Mouse (Mus musculus): ENCODE measurements at regions not wholly inside any gene's neighbourhood (a gene's known extent, or its start where the extent isn't known, plus 50 kb on each side); places are given as distances from the start of the nearest gene placed in this dataset.

- no peak for DNase-seq (ENCODE audit: low spot score in 2 of 2)
These were observed 596.3 kb upstream of the Syt1 start for GRCm38 (mm10) chr10:109607121-109607520.

GRCm38 (mm10) chr10:109603241-109603640 is 592.5 kb upstream of the Syt1 start:
- DNase-seq (ENCODE audit: low spot score in 2 of 2), result no peak

GRCm38 (mm10) chr10:109598604-109599003 is 587.8 kb upstream of the Syt1 start:
- no peak for DNase-seq (ENCODE audit: low spot score in 2 of 2)

- DNase-seq (ENCODE audit: low spot score in 2 of 2), result no peak
These were observed 562.4 kb upstream of the Syt1 start for GRCm38 (mm10) chr10:109573200-109573599.

- peak in 1 of 2 experiments; percentile 12 for DNase-seq (ENCODE audit: low spot score in 2 of 2)
These were observed 559.0 kb upstream of the Syt1 start for GRCm38 (mm10) chr10:109569798-109570197.

- DNase-seq (ENCODE audit: low spot score in 2 of 2), result no peak
These were observed 555.9 kb upstream of the Syt1 start for GRCm38 (mm10) chr10:109566675-109567074.

- DNase-seq (ENCODE audit: low spot score in 2 of 2), result no peak
These were observed 550.9 kb upstream of the Syt1 start for GRCm38 (mm10) chr10:109561638-109562037.

GRCm38 (mm10) chr10:109561094-109561493 is 550.3 kb upstream of the Syt1 start:
- DNase-seq (ENCODE audit: low spot score in 2 of 2), result no peak

GRCm38 (mm10) chr10:109543301-109543700 is 532.5 kb upstream of the Syt1 start:
- DNase-seq (ENCODE audit: low spot score in 2 of 2), result no peak

- no peak for DNase-seq (ENCODE audit: low spot score in 2 of 2)
These were observed 529.4 kb upstream of the Syt1 start for GRCm38 (mm10) chr10:109540229-109540628.

- no peak for DNase-seq (ENCODE audit: low spot score in 2 of 2)
These were observed 517.3 kb upstream of the Syt1 start for GRCm38 (mm10) chr10:109528096-109528495.

GRCm38 (mm10) chr10:109521681-109522080 is 510.9 kb upstream of the Syt1 start:
- no peak for DNase-seq (ENCODE audit: low spot score in 2 of 2)

- no peak for DNase-seq (ENCODE audit: low spot score in 2 of 2)
These were observed 506.9 kb upstream of the Syt1 start for GRCm38 (mm10) chr10:109517664-109518063.

- DNase-seq (ENCODE audit: low spot score in 2 of 2), result no peak
These were observed 504.4 kb upstream of the Syt1 start for GRCm38 (mm10) chr10:109515225-109515624.

- DNase-seq (ENCODE audit: low spot score in 2 of 2), result no peak
These were observed 500.3 kb upstream of the Syt1 start for GRCm38 (mm10) chr10:109510917-109511715.

- DNase-seq (ENCODE audit: low spot score in 2 of 2), result no peak
These were observed 497.8 kb upstream of the Syt1 start for GRCm38 (mm10) chr10:109508553-109508952.

GRCm38 (mm10) chr10:109507228-109507627 is 496.4 kb upstream of the Syt1 start:
- no peak for DNase-seq (ENCODE audit: low spot score in 2 of 2)

GRCm38 (mm10) chr10:109504683-109505082 is 493.9 kb upstream of the Syt1 start:
- no peak for DNase-seq (ENCODE audit: low spot score in 2 of 2)

- DNase-seq (ENCODE audit: low spot score in 2 of 2), result no peak
These were observed 490.1 kb upstream of the Syt1 start for GRCm38 (mm10) chr10:109500861-109501260.

GRCm38 (mm10) chr10:109498301-109498700 is 487.5 kb upstream of the Syt1 start:
- no peak for DNase-seq (ENCODE audit: low spot score in 2 of 2)

- no peak for DNase-seq (ENCODE audit: low spot score in 2 of 2)
These were observed 485.4 kb upstream of the Syt1 start for GRCm38 (mm10) chr10:109496161-109496560.

- DNase-seq (ENCODE audit: low spot score in 2 of 2), result no peak
These were observed 480.0 kb upstream of the Syt1 start for GRCm38 (mm10) chr10:109490765-109491164.

- DNase-seq (ENCODE audit: low spot score in 2 of 2), result no peak
These were observed 477.2 kb upstream of the Syt1 start for GRCm38 (mm10) chr10:109488000-109488399.

Measured in spleen, postnatal 10 days (tissue).